20 mouse cellular contexts compared by ENCODE assay signal in genomic region chr12:13769156-13769555, GRCm38 (mm10).
DNase-seq lines count a peak whose midpoint lies in the region; ATAC-seq lines count a peak whose summit lies in the region.
"Had no signal": no experiment of that assay in that cellular context is flagged by ENCODE, and none has a peak within 500 bp of the region (broad histone marks: within the 10 kb centered on the region; RNA-seq: fewer than 3 reads in every experiment).

No protein-coding gene starts in this region.

- H3K9ac ChIP-seq in forebrain, embryonic 15.5 days (replicated peaks): no peak overlapping the region
- H3K9ac ChIP-seq: heart, embryonic 12.5 days; lung, embryonic 14.5 days had no signal

- no peaks in the 10 kb centered on the region for H3K27me3 ChIP-seq in forebrain, embryonic 15.5 days
- no peaks in the 10 kb centered on the region for H3K27me3 ChIP-seq in forebrain, embryonic 10.5 days (ENCODE audit: poor library complexity, severe bottlenecking)
- H3K27me3 ChIP-seq in embryonic facial prominence, embryonic 10.5 days (replicated peaks; ENCODE audit: low read depth, poor library complexity, severe bottlenecking): no peaks in the 10 kb centered on the region
- H3K27me3 ChIP-seq: CH12.LX; heart, embryonic 12.5 days had no signal

- H3K4me3 ChIP-seq in forebrain, embryonic 15.5 days: no peak overlapping the region
- H3K4me3 ChIP-seq in forebrain, embryonic 10.5 days: no peak overlapping the region
- no peak overlapping the region for H3K4me3 ChIP-seq in embryonic facial prominence, embryonic 10.5 days
- H3K4me3 ChIP-seq: heart, embryonic 12.5 days; limb, embryonic 10.5 days had no signal

- peak; percentile 80 for ATAC-seq in forebrain, embryonic 15.5 days (replicated peaks)

- no peak overlapping the region for H3K4me2 ChIP-seq in forebrain, embryonic 15.5 days (replicated peaks)
- H3K4me2 ChIP-seq: heart, embryonic 12.5 days; liver, embryonic 11.5 days; lung, embryonic 14.5 days had no signal

- intact Hi-C loops in heart, postnatal 36 days (cut with DNase I): no loop called here

- no peaks in the 10 kb centered on the region for H3K9me3 ChIP-seq in forebrain, embryonic 15.5 days
- H3K9me3 ChIP-seq in forebrain, embryonic 10.5 days: no peaks in the 10 kb centered on the region
- H3K9me3 ChIP-seq in embryonic facial prominence, embryonic 10.5 days: no peaks in the 10 kb centered on the region
- H3K9me3 ChIP-seq: heart, embryonic 12.5 days; limb, embryonic 10.5 days had no signal

- no peak overlapping the region for H3K27ac ChIP-seq in forebrain, embryonic 15.5 days (replicated peaks)
- no peak overlapping the region for H3K27ac ChIP-seq in forebrain, embryonic 10.5 days
- no peak overlapping the region for H3K27ac ChIP-seq in embryonic facial prominence, embryonic 10.5 days (replicated peaks)
- H3K27ac ChIP-seq: limb, embryonic 10.5 days; macrophage; stomach, postnatal 0 days had no signal

- WGBS in forebrain, embryonic 15.5 days: 69% methylated on average over 4 of the region's 4 CpGs
- 94% methylated on average over 4 of the region's 4 CpGs for WGBS in forebrain, embryonic 10.5 days
- WGBS in embryonic facial prominence, embryonic 10.5 days: 85% methylated on average over 4 of the region's 4 CpGs

- H3K36me3 ChIP-seq in forebrain, embryonic 15.5 days: no peaks in the 10 kb centered on the region
- H3K36me3 ChIP-seq in forebrain, embryonic 10.5 days (replicated peaks): no peaks in the 10 kb centered on the region
- no peaks in the 10 kb centered on the region for H3K36me3 ChIP-seq in embryonic facial prominence, embryonic 10.5 days (replicated peaks)
- H3K36me3 ChIP-seq: heart, embryonic 12.5 days; limb, embryonic 10.5 days had no signal

- no peaks in the 10 kb centered on the region for H3K4me1 ChIP-seq in forebrain, embryonic 15.5 days
- H3K4me1 ChIP-seq in forebrain, embryonic 10.5 days: no peaks in the 10 kb centered on the region
- no peaks in the 10 kb centered on the region for H3K4me1 ChIP-seq in embryonic facial prominence, embryonic 10.5 days
- H3K4me1 ChIP-seq: heart, embryonic 12.5 days; limb, embryonic 10.5 days had no signal

- DNase-seq in forebrain, embryonic 10.5 days (ENCODE audit: extremely low spot score, low spot score): no peak
- peak; percentile 71 for DNase-seq in brain, adult 2 months (ENCODE audit: low read depth, low spot score)
- DNase-seq in layer of hippocampus, adult 18-20 months (ENCODE audit: low spot score in 2 of 2): peak; percentile 71 to 89
- peak; percentile 48 to 52 for DNase-seq in layer of hippocampus, postnatal 36 days
- DNase-seq in heart, postnatal 36 days: no peak
- DNase-seq in embryonic facial prominence, embryonic 10.5 days (ENCODE audit: low spot score): no peak
- DNase-seq: adrenal gland, adult 2 months; cerebellum, adult 11-12 months; cerebellum, postnatal 25 days; kidney, adult 11 months; kidney, postnatal 25 days; lung, embryonic 14.5 days; midbrain, embryonic 14.5 days had no signal

Comparison
In these comparisons a context has a peak if more than half of its experiments do, and no peak if none do; other contexts are left out.
1. DNase-seq: peak in brain, adult 2 months (single experiment), layer of hippocampus, adult 18-20 months (2 of 2) and layer of hippocampus, postnatal 36 days (2 of 2); none in forebrain, embryonic 10.5 days (single experiment), heart, postnatal 36 days (0 of 2) and embryonic facial prominence, embryonic 10.5 days (single experiment).